Mouse (Mus musculus): ENCODE results near the gene Shisa5.

- TF ChIP-seq TAL1 (IDR thresholded peaks at IDR 0.05; ENCODE audit: low read length) (no peak), GATA1 (IDR thresholded peaks at IDR 0.05; ENCODE audit: low read length) (no peak)
Observed at GRCm38 (mm10) chr9:108989802-108990461, 48.4 kb upstream of the Shisa5 start.
